Mouse (Mus musculus) layer of hippocampus, adult 11-12 months (tissue): ENCODE results near the gene Lrrc8c.
A peak's percentile ranks its signal among the peaks of the same experiment; 100 is the strongest.

ENCODE experiments used
- DNase-seq: peaks from one replicate; pipeline ENCODE4 v3.0.0; 2022; ENCODE audit warnings: low spot score

Lrrc8c gene

GRCm38 (mm10) chr5:105557346-105557745, 38.2 kb downstream of the Lrrc8c start:
- no peak for DNase-seq

GRCm38 (mm10) chr5:105557777-105558240, 38.6 kb downstream of the Lrrc8c start:
- peak; percentile 24 for DNase-seq

- no peak for DNase-seq
Measured at GRCm38 (mm10) chr5:105558517-105558916, 39.3 kb downstream of the Lrrc8c start.

GRCm38 (mm10) chr5:105561926-105562325, 42.7 kb downstream of the Lrrc8c start:
- DNase-seq: no peak

GRCm38 (mm10) chr5:105564761-105565160, 45.6 kb downstream of the Lrrc8c start:
- no peak for DNase-seq

GRCm38 (mm10) chr5:105565824-105566223, 46.6 kb downstream of the Lrrc8c start:
- DNase-seq: no peak

GRCm38 (mm10) chr5:105566852-105567412, 47.7 kb downstream of the Lrrc8c start:
- DNase-seq: no peak

GRCm38 (mm10) chr5:105568043-105568747, 49.0 kb downstream of the Lrrc8c start:
- no peak for DNase-seq

GRCm38 (mm10) chr5:105569168-105569567, 50.0 kb downstream of the Lrrc8c start:
- no peak for DNase-seq

- DNase-seq: no peak
Measured at GRCm38 (mm10) chr5:105572160-105572692, 53.0 kb downstream of the Lrrc8c start.

- DNase-seq: no peak
Measured at GRCm38 (mm10) chr5:105572876-105573275, 53.7 kb downstream of the Lrrc8c start.

- no peak for DNase-seq
Measured at GRCm38 (mm10) chr5:105574835-105575234, 55.6 kb downstream of the Lrrc8c start.

- no peak for DNase-seq
Measured at GRCm38 (mm10) chr5:105575839-105576238, 56.7 kb downstream of the Lrrc8c start.

GRCm38 (mm10) chr5:105580909-105581308, 61.7 kb downstream of the Lrrc8c start:
- DNase-seq: no peak

GRCm38 (mm10) chr5:105585929-105586328, 66.7 kb downstream of the Lrrc8c start:
- no peak for DNase-seq

GRCm38 (mm10) chr5:105586655-105587054, 67.5 kb downstream of the Lrrc8c start:
- no peak for DNase-seq

GRCm38 (mm10) chr5:105587471-105587870, 68.3 kb downstream of the Lrrc8c start:
- DNase-seq: no peak

- no peak for DNase-seq
Measured at GRCm38 (mm10) chr5:105588683-105589082, 69.5 kb downstream of the Lrrc8c start.

- no peak for DNase-seq
Measured at GRCm38 (mm10) chr5:105589119-105589518, 69.9 kb downstream of the Lrrc8c start.

- no peak for DNase-seq
Measured at GRCm38 (mm10) chr5:105592396-105592795, 73.2 kb downstream of the Lrrc8c start.

- no peak for DNase-seq
Measured at GRCm38 (mm10) chr5:105593630-105594029, 74.4 kb downstream of the Lrrc8c start.

- no peak for DNase-seq
Measured at GRCm38 (mm10) chr5:105598866-105599265, 79.7 kb downstream of the Lrrc8c start.

GRCm38 (mm10) chr5:105599315-105599714, 80.1 kb downstream of the Lrrc8c start:
- no peak for DNase-seq
